In the genomic region with DNA sequence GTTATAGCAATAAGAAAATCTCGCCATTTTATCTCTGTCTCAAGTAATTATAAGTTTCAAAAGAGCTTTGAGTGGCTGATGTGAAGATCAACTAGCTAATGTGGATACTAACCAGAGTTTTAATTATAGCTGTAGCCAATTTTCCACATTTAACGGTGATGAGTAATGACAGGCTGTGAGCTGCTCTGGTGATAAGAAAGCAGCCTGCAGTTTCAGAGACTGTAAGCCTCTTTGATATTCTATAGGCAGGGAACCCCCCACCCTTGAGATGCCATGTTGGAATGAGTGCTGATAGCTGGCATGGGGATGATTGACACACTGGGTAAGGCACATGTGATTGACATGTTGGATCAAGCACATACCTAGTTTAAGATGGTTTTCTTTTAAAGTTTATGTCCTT, we compare ENCODE assay signal across 20 mouse cellular contexts.
A peak's percentile ranks its signal among the peaks of the same experiment; 100 is the strongest.
DNase-seq lines count a peak whose midpoint lies in the region; ATAC-seq lines count a peak whose summit lies in the region.
"Had no signal": no experiment of that assay in that cellular context is flagged by ENCODE, and none has a peak within 500 bp of the region (broad histone marks: within the 10 kb centered on the region; RNA-seq: fewer than 3 reads in every experiment).

No protein-coding gene starts in this region.

- WGBS in hindbrain, embryonic 15.5 days, result 75% methylated on average over 2 of the region's 2 CpGs
- 73% methylated on average over 2 of the region's 2 CpGs for WGBS in hindbrain, embryonic 16.5 days

- peaks cover 9% of the 10 kb centered on the region for H3K4me1 ChIP-seq in hindbrain, embryonic 15.5 days (replicated peaks)
- H3K4me1 ChIP-seq in hindbrain, embryonic 16.5 days (ENCODE audit: control insufficient read depth, insufficient read depth, low read depth, low read length), result no peaks in the 10 kb centered on the region

- no peak overlapping the region for H3K27ac ChIP-seq in hindbrain, embryonic 15.5 days (replicated peaks)
- H3K27ac ChIP-seq in hindbrain, embryonic 16.5 days (ENCODE audit: low read depth, low read length), result no peak overlapping the region
- H3K27ac ChIP-seq: embryonic facial prominence, embryonic 12.5 days; hindbrain, embryonic 13.5 days had no signal

- H3K9ac ChIP-seq in hindbrain, embryonic 15.5 days, result no peak overlapping the region
- H3K9ac ChIP-seq in hindbrain, embryonic 16.5 days (ENCODE audit: low read depth, low read length), result no peak overlapping the region
- H3K9ac ChIP-seq: embryonic facial prominence, embryonic 12.5 days; forebrain, embryonic 12.5 days; forebrain, postnatal 0 days; hindbrain, embryonic 13.5 days had no signal

- H3K36me3 ChIP-seq in hindbrain, embryonic 15.5 days, result peaks cover 6% of the 10 kb centered on the region
- peaks cover 5% of the 10 kb centered on the region; the same call in 1 of the 2 replicates for H3K36me3 ChIP-seq in hindbrain, embryonic 16.5 days (ENCODE audit: control insufficient read depth, insufficient read depth, low read length)
- H3K36me3 ChIP-seq: embryonic facial prominence, embryonic 12.5 days had no signal

- H3K9me3 ChIP-seq in hindbrain, embryonic 15.5 days, result no peaks in the 10 kb centered on the region
- H3K9me3 ChIP-seq in hindbrain, embryonic 16.5 days (ENCODE audit: control insufficient read depth, low read length), result no peaks in the 10 kb centered on the region
- H3K9me3 ChIP-seq: embryonic facial prominence, embryonic 12.5 days; forebrain, embryonic 12.5 days; hindbrain, embryonic 13.5 days had no signal

- ATAC-seq in hindbrain, embryonic 15.5 days (ENCODE audit: low FRiP score, low read depth), result 0 out of 2 replicates have a peak, but pooled peaks have one; percentile 51
- no peak for ATAC-seq in hindbrain, embryonic 16.5 days
- ATAC-seq: forebrain, postnatal 0 days; intestine, embryonic 16.5 days had no signal

- H3K4me2 ChIP-seq in hindbrain, embryonic 15.5 days, result no peak overlapping the region
- H3K4me2 ChIP-seq in hindbrain, embryonic 16.5 days (ENCODE audit: low read length), result no peak overlapping the region
- H3K4me2 ChIP-seq: embryonic facial prominence, embryonic 12.5 days; forebrain, embryonic 12.5 days; hindbrain, embryonic 13.5 days had no signal

- H3K27me3 ChIP-seq in hindbrain, embryonic 15.5 days, result no peaks in the 10 kb centered on the region
- no peaks in the 10 kb centered on the region for H3K27me3 ChIP-seq in hindbrain, embryonic 16.5 days (replicated peaks; ENCODE audit: control insufficient read depth, insufficient read depth, low read length)
- H3K27me3 ChIP-seq: embryonic facial prominence, embryonic 12.5 days; forebrain, embryonic 12.5 days; hindbrain, embryonic 13.5 days had no signal

- DNase-seq in heart, adult 11 months, result peak; percentile 28
- no peak for DNase-seq in heart, postnatal 25 days (ENCODE audit: low spot score)
- peak; percentile 43 for DNase-seq in Muller cell, postnatal 12 days (ENCODE audit: inconsistent ontology term)
- DNase-seq in thymus, adult 18-20 months, result no peak
- DNase-seq in urinary bladder, adult 18-20 months (ENCODE audit: low spot score in 2 of 2), result no peak
- DNase-seq: adrenal gland, adult 2 months; adrenal gland, postnatal 36 days; cerebellum, adult 11 months; cerebellum, adult 8-10 months; cerebellum, postnatal 14 days; embryo, embryonic 11 days; forebrain, postnatal 0 days; gastrocnemius, postnatal 14 days; heart, postnatal 10 days had no signal

- intact Hi-C loops in heart, postnatal 25 days (cut with DNase I), result no loop called here

- no peak overlapping the region for H3K4me3 ChIP-seq in hindbrain, embryonic 15.5 days
- H3K4me3 ChIP-seq in hindbrain, embryonic 16.5 days (ENCODE audit: low read length), result no peak overlapping the region
- H3K4me3 ChIP-seq: embryonic facial prominence, embryonic 12.5 days; forebrain, embryonic 12.5 days; hindbrain, embryonic 13.5 days had no signal

Comparison
In these comparisons a context has a peak if more than half of its experiments do, and no peak if none do; other contexts are left out.
1. DNase-seq: peak in heart, adult 11 months (single experiment) and Muller cell, postnatal 12 days (single experiment); none in heart, postnatal 25 days (single experiment), thymus, adult 18-20 months (0 of 2) and urinary bladder, adult 18-20 months (0 of 2).